Mouse (Mus musculus) lung, postnatal 4 days (tissue): ENCODE data around the gene Rassf9.
A peak's percentile ranks its signal among the peaks of the same experiment; 100 is the strongest.

Experiments used
- DNase-seq, 2 experiments: peaks; one replicate each; pipeline ENCODE4 v3.0.0; 2021

The Rassf9 gene

GRCm38 (mm10) chr10:102511807-102512461, at the start of gene Rassf9:
Gene Rassf9, plus strand, starts transcription at chr10:102512222.
- peak; percentile 59 to 78 for DNase-seq

DNA sequence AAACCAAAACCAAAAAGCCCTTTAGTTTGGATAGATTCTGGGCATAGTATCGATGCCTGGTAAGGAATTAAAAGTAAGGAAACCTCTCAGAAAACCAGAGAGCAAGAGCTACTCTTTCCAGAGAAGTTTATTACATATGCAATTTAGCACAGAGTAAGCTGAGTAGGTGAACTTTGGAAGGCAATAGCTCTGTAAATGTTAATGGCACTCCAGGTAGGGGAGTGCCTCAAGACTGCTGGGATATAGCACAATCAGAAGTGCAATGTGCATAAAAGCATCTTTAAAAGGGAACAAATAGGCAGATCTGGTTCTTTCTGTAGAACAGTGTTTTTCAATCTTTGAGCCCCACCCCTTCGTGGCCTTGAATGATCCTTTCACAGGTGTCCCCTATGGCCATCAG, 42.6 kb upstream of the Rassf9 start:
- no peak for DNase-seq

DNA sequence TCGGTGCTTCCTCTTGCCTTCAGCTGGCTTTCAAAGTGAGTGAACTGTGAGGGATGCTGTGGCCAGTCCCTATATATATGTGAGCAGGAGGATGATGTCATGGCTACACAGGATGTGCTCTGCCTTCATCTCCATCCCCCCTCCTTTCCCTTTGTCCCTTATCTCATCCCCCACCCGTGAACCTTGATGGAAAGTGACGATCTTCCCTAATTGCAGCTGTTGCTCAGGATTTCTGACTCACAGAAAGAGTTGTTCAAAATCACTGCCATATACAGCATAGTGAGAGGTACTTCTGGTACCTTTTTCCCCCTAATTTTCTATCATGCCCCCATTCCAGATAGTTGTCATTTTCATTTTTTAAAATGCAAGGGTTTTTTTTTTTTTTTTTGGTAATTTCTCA, 21.6 kb upstream of the Rassf9 start, which contains the start of gene Nts:
TSS of gene Nts (minus strand) at position 101 of the 400 bp plus-strand sequence.
- no peak for DNase-seq

DNA sequence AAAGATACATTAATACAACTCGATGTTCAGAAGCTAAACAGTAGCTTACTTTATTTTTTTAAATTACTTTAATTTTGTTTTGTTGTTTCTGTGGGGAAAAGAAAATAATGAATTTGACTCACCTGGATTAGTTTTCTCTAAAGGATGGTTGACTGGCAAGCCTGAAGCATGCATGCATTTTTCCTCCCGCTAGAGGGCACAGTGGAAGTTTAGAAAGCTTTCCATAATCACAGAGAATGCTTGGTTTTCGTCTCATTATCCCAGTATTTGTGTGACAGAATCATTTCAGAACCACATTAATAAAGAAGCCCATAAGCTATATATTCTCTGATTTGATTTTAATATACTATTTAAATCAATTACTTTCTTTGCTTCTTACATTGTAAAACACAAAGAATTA, 20.2 kb upstream of the Rassf9 start:
- peak in 1 of 2 experiments; percentile 25 for DNase-seq

GRCm38 (mm10) chr10:102498754-102499153, 13.3 kb upstream of the Rassf9 start:
- DNase-seq: peak in 1 of 2 experiments; percentile 23

GRCm38 (mm10) chr10:102507386-102507785, 4.6 kb upstream of the Rassf9 start:
- no peak for DNase-seq

DNA sequence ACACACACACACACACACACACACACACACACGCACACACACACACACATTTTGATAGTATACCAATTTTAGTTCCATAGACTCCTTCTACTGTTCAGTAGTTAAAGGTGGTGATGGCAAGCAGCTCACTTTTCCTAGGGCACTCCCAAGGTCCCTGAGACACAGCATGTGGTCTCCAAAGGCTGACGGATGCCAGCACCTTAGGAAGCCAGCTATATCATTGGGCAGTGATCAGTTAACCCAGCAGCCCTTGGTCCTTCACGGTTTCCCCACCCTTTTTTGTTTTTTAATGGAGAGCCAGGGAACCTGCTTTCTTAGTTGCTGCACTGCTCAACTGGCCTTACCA, 588 bp upstream of the Rassf9 start:
- DNase-seq: no peak

GRCm38 (mm10) chr10:102514159-102514558, 2.1 kb downstream of the Rassf9 start:
- no peak for DNase-seq

DNA sequence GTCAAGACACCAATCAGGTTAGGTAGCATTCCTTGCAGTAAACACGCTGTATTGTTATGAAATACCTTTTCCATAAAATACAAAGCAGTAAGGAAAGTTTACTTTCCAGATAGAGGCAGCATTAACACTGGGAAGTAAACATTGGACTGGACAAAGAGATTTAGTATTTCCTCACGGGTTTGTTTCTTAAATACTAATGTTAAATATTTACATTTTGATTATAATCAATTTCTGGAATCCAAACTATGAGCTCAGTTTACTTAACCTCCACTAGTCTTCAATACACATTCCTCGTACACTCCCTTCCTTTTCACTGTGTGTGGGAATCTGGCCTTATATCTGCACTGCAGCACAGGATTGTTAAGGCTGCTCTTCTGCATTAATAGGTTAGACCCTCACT, 15.9 kb downstream of the Rassf9 start:
- no peak for DNase-seq

DNA sequence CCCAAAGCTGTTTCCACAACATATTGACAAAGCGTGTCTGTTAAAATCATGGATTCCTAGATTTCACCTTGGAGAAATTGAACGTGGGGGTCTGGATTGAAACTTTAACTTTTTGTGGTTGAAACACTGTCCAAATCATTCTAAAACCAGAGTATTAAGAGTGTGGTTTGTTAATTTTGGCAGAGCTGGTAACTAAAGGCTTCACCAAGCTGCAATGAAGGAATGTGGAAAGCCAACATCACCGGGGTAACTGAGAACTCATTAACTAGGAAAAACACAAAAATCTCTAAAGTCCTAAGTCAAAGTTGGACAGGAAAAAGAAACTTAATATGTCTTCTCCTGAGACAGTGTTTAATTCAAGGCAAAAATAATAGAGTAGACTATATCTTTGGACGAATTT, 41.9 kb downstream of the Rassf9 start:
- no peak for DNase-seq

GRCm38 (mm10) chr10:102562488-102562887, 50.5 kb downstream of the Rassf9 start:
- no peak for DNase-seq

DNA sequence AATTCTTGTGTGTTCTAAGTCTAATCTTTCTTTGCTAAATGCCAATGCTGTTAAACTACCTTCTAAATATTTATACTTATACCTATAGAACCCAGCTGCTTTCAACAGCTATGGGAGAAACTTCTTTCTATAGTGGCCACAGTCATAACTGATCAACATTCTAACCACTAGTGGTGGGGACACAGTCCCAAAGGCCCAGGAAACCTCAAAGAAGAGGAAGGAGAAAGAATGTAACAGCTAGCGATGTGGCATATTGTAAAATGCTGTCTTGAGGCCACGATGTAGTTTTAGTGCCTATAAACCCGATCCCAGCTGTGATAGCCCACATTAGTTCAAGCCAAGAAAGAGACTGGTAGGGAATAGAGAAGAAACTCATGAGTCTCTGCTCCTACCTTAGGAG, 65.9 kb downstream of the Rassf9 start:
- no peak for DNase-seq

GRCm38 (mm10) chr10:102594306-102594705, 82.3 kb downstream of the Rassf9 start:
- no peak for DNase-seq
